Mouse (Mus musculus): ENCODE results near the gene Slc6a20b.

Slc6a20b gene

DNA sequence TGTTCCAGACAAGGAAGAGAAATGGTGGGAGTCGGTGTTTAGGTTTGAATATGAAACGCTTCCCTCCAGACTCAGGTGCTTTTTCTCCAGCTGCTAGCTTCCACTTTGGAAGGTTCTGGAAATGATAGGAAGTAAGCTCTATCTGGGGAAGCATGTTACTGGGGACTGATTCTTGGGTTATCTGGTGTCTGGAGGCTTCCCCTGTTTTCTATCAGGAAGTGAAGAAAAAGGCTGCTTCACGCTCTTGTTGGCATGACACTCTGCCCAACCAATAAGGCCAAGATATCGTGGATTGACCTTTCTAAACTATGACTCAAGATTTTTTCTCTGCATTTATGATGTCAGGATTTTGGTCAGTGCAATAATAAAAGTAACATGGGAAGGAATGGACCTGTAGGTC is 37.2 kb downstream of the Slc6a20b start:
- no peak for DNase-seq (ENCODE audit: low spot score in 2 of 2)

DNA sequence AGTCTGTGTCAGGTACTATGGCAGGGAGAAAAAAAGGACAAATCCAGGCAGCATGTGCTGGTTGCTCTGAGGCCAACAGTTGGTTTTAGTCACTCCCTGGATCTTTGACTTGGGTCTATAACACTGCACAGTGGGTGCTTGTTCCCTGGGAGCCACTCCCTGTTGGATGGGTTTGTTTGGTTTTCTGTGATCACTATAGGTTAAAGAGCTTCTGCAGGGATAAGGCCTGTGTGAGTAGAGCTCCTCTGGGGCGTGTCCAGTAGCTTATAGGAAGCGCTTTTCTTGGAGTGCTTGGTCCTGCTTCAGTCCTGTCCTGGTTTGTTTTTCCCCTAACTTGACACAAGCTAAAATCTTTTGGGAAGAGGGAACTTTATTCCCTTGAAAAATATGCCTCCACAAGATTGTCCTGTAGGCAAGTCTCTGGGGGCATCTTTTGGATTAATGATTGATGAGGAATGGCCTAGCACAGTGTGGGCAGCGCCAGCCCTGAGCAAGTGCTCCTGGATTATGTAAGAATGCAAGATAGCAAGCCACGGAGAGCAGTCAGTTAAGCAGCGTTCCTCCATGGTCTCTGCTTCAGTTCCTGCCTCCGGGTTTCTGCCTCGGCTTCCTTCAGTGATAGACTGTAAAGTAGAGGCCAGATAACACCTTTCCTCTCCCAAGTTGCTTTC is 43.0 kb downstream of the Slc6a20b start:
- no peak for DNase-seq (ENCODE audit: low spot score in 2 of 2)

DNA sequence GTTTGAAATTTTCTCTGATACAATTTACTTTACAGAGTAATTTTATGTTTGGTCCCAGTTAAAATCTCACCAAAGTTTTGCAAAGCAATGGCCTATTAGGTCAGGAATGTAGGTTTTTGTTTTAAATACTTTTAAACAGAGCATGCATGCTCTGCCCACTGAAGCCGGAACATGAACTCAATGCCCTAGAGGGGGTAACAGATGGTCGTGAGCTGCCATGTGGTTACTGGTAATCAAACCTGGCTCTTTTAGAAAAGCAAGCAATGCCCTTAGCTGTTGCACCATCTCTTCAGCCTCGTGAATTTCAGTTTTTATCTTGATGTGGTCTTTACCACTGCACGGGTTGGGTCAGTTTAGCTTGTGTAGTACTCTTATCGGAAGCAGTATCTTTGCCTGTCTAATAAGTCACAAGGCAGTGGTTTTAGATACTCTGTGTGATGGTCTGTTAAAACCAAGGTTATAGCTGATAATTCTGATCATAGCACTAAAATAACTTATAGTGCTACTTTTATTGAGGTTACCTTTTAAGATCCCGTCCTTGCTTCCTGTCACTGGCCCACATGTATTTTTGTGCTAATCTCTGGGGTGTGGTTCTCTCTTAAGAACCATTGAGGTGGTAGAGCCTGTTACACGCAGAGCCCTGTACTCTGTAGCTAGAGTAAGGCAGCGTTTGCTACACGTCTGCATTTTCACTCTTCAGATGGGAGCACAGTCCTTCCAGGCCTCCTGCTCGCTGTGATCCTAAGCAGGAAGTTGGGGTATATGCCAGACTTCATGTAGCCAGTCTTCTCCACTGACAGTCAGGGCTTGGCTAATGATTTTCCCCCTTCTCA is 54.8 kb downstream of the Slc6a20b start:
- no peak for DNase-seq (ENCODE audit: low spot score in 2 of 2)

DNA sequence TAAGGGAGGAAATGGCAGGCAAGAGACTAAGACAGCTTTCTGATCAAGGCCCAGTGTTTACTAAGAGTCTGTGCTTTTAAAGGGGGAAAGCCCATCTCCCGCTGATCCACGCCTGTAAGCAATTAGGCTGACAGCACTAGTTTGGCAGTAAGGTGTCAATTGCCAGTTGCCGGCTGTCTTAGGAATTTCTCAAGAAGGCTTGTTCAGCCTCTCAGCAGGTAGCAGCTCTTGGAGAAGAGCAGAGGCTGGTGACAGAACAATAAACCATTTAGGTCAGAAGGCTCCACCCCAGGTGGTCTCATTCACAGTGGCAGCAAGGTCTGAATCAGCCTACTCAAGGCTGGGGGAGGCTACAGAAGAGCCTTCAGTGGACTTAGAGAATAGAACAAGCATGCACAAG is 77.8 kb downstream of the Slc6a20b start:
- DNase-seq (ENCODE audit: low spot score in 2 of 2), result no peak
